Mouse (Mus musculus): ENCODE results near the gene Cd81.

GRCm38 (mm10) chr7:143033581-143033980, 19.0 kb upstream of the Cd81 start:
- no peak for TF ChIP-seq CTCF (IDR thresholded peaks at IDR 0.05; ENCODE audit: low read depth, low read length)
- TF ChIP-seq POLR2A (IDR thresholded peaks at IDR 0.05; ENCODE audit: extremely low read depth, insufficient read depth, low read length): no peak

Data from liver, adult 2 months (tissue).